Mouse (Mus musculus): ENCODE results near the gene Olfr790.
A peak's percentile ranks its signal among the peaks of the same experiment; 100 is the strongest.

The Olfr790 gene

DNA sequence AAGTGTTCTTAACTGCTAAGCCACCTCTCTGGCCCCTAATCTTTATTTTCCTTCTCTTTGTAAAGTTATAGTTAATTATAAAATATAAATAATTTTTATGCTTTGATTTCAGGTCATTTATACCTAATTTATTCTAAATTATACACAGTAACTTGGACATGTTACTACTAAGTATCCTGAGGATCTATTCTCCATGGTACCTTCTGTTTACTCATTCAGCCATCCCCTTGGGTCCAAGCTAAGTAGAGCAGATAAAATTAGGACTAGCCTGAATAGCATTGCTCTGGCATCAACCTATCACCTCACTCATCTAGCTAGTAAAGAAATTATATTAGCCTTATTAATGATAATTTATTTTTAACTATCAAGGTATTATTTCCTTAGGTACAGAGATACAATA lies at the start of gene Olfr790:
Gene Olfr790, plus strand, starts transcription at position 301 of the 400 bp plus-strand sequence.
- DNase-seq (ENCODE audit: low read depth): no peak

GRCm38 (mm10) chr10:129461562-129461961 lies 36.7 kb upstream of the Olfr790 start, which contains the start of gene Olfr787:
Gene Olfr787 (plus strand): TSS chr10:129461862.
- no peak for DNase-seq (ENCODE audit: low read depth)

GRCm38 (mm10) chr10:129470698-129471097 lies 27.6 kb upstream of the Olfr790 start, which contains the start of gene Olfr788:
Gene Olfr788 (plus strand): TSS chr10:129470998.
- no peak for DNase-seq (ENCODE audit: low read depth)

GRCm38 (mm10) chr10:129473256-129473655 lies 25.0 kb upstream of the Olfr790 start:
- DNase-seq (ENCODE audit: low read depth): no peak

DNA sequence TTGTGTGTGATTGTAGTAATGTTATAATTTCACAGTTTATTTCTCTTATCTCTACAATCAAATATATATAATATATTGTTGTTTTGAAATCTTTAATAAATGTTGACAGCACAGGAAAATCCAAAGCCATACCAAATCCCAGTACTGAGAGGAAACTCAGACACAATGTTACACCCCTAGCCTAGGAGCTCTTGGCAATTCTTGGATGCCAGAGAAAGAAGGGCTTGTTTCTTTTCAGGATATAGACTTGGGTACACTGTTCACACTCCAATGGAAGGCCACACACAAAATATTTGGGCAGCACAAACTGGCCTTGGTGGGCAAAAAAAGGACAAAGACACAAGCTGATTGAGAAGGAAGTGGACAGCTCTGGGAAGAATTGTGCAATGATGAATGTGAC lies 24.6 kb upstream of the Olfr790 start:
- DNase-seq (ENCODE audit: low read depth): no peak

DNA sequence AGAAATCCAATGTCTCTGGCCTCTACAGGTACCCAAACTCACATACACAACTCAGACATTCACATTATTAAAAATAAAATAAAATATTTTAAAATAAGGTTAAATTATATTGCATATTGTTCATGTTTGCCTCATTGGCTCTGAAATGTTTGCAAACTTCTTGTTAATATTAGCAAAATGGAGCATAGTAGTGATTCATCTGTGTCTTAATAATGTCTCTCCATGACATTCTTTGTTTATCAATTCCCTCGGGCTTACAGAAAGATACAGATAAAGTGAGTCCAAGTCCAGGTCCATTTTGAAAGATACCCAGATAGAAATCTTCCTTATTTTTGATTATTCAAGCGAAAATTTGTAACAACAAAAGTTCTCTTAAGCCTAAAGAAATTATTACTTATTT lies 13.8 kb upstream of the Olfr790 start, which contains the start of gene Olfr789:
Gene Olfr789, plus strand, starts transcription at position 301 of the 400 bp plus-strand sequence.
- no peak for DNase-seq (ENCODE audit: low read depth)

- no peak for DNase-seq (ENCODE audit: low read depth)
These were observed 8.2 kb upstream of the Olfr790 start for GRCm38 (mm10) chr10:129490101-129490500.

DNA sequence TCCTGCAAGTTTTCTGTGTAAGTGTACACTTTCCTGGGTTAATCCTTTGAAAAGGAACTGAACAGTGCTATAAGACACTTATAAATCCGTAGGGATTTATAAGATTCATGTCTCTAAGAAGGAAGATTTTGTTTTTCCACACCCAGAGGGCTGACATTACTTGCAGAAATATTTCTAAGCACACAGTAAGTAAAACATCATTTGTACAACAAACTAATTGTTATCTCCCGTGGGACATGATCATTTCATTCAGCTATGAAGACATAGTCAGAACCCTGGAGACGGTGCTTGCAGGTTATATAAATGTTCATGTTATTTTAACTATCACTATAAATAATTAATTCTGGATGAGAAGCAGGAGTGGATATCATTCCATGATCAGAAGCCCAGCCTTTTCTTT lies 23.2 kb downstream of the Olfr790 start, which contains the start of gene Olfr791:
Gene Olfr791, plus strand, starts transcription at position 301 of the 400 bp plus-strand sequence.
- no peak for DNase-seq (ENCODE audit: low read depth)

DNA sequence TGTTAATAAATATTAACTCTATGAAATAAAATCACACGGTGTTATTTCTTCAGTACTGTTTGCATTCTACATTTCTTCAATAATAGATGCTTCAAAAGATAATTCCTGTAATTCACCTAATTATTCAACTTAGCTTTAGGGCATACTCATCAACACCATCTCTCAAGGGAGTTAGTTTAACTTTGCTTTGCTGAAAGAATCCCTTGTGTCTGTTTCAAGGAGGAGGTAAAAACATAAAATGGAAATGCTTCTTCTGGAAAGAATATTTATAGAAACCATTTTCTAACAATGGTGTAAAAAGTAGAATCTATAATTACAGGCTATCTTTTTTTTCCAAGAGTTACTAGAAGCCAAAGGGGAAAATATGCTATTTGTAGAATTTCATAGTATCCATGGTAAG lies 40.6 kb downstream of the Olfr790 start, which contains the start of gene Olfr792:
Gene Olfr792, plus strand, starts transcription at position 301 of the 400 bp plus-strand sequence.
- DNase-seq (ENCODE audit: low read depth): no peak

DNA sequence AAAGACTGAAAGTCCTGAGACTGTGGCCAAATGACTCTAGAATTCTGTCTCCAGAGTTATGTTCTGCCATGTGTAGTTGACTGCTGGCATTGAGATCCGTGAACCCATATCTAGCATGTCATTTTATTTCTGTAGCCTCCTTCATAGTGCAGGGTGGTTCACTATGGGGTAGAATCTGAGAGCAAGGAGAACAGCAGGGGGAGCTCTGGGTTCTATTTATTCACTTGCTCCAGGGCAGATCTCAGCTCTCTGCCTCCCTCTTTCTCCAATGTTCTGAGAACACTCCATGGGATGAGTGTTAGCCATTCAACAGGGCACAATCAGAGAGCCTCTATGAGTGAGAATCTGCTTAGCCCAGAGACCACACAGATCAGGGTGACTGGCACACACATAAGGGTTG lies 51.1 kb downstream of the Olfr790 start:
- DNase-seq (ENCODE audit: low read depth): peak; percentile 15
